Mouse (Mus musculus) testis, postnatal 14 days (tissue): ENCODE data around the gene Wscd2.

Experiments used
- DNase-seq: peaks from one replicate; pipeline ENCODE4 v3.0.0; 2021; ENCODE audit warnings: low spot score

The Wscd2 gene

GRCm38 (mm10) chr5:113611131-113611530, 121.0 kb downstream of the Wscd2 start:
- DNase-seq, result no peak

GRCm38 (mm10) chr5:113611771-113612233, 121.7 kb downstream of the Wscd2 start:
- peak; percentile 40 for DNase-seq

- no peak for DNase-seq
Observed at GRCm38 (mm10) chr5:113618716-113619115, 128.6 kb downstream of the Wscd2 start.

- no peak for DNase-seq
Observed at GRCm38 (mm10) chr5:113619151-113619550, 129.0 kb downstream of the Wscd2 start.

GRCm38 (mm10) chr5:113620130-113620716, 130.1 kb downstream of the Wscd2 start:
- no peak for DNase-seq

- DNase-seq, result no peak
Observed at GRCm38 (mm10) chr5:113620999-113621398, 130.9 kb downstream of the Wscd2 start.

GRCm38 (mm10) chr5:113623052-113623451, 132.9 kb downstream of the Wscd2 start:
- no peak for DNase-seq

GRCm38 (mm10) chr5:113625068-113625467, 134.9 kb downstream of the Wscd2 start:
- DNase-seq, result no peak

- DNase-seq, result no peak
Observed at GRCm38 (mm10) chr5:113626352-113626751, 136.2 kb downstream of the Wscd2 start.

GRCm38 (mm10) chr5:113626991-113627390, 136.9 kb downstream of the Wscd2 start:
- no peak for DNase-seq

- DNase-seq, result no peak
Observed at GRCm38 (mm10) chr5:113627820-113628437, 137.8 kb downstream of the Wscd2 start.

GRCm38 (mm10) chr5:113629248-113629647, 139.1 kb downstream of the Wscd2 start:
- DNase-seq, result no peak

GRCm38 (mm10) chr5:113630116-113630515, 140.0 kb downstream of the Wscd2 start:
- DNase-seq, result no peak

- DNase-seq, result no peak
Observed at GRCm38 (mm10) chr5:113633037-113633714, 143.0 kb downstream of the Wscd2 start.

GRCm38 (mm10) chr5:113634024-113634651, 144.0 kb downstream of the Wscd2 start:
- no peak for DNase-seq

- no peak for DNase-seq
Observed at GRCm38 (mm10) chr5:113634887-113635610, 144.9 kb downstream of the Wscd2 start.

- DNase-seq, result no peak
Observed at GRCm38 (mm10) chr5:113635861-113636565, 145.9 kb downstream of the Wscd2 start.

- DNase-seq, result no peak
Observed at GRCm38 (mm10) chr5:113637631-113638030, 147.5 kb downstream of the Wscd2 start.

- no peak for DNase-seq
Observed at GRCm38 (mm10) chr5:113638055-113638454, 147.9 kb downstream of the Wscd2 start.

GRCm38 (mm10) chr5:113639126-113639525, 149.0 kb downstream of the Wscd2 start:
- DNase-seq, result no peak
